Mouse (Mus musculus) CH12.LX (cell line): Measurements from ENCODE around the gene Rhox2h.
"Not testable (repeated sequence)": the region's sequence is repeated elsewhere in the genome, so short reads cannot be mapped to it uniquely, and the experiment has no call there.

Experiments
- BHLHE40 ChIP-seq: IDR thresholded peaks from 2 replicates; pipeline ENCODE4 v1.6.1; 2011; ENCODE audit warnings: mild to moderate bottlenecking, low read depth, low read length, improper control_type of control experiment
- CTCF ChIP-seq, 2 experiments: IDR thresholded peaks in 1 of 2; conservative IDR thresholded peaks in 1 of 2; 2 replicates each; pipeline ENCODE4 v1.5.1; 2011 to 2012; ENCODE audit warnings: low read depth in 2 of 2, low read length in 2 of 2, improper control_type of control experiment in 1 of 2, inconsistent platforms in 1 of 2, mild to moderate bottlenecking in 1 of 2, moderate library complexity in 1 of 2
- HCFC1 ChIP-seq: IDR thresholded peaks from 2 replicates; pipeline ENCODE4 v1.6.1; 2012; ENCODE audit warnings: low read depth, mild to moderate bottlenecking, inconsistent platforms, low read length, improper control_type of control experiment
- NRF1 ChIP-seq: IDR thresholded peaks from 2 replicates; pipeline ENCODE4 v1.6.1; 2014; ENCODE audit warnings: low read depth, mild to moderate bottlenecking, inconsistent platforms, low read length, improper control_type of control experiment, moderate library complexity
- USF2 ChIP-seq: conservative IDR thresholded peaks from 2 replicates; pipeline ENCODE4 v1.6.1; 2011; ENCODE audit warnings: low read depth, low read length, improper control_type of control experiment

- TF ChIP-seq NRF1; CTCF (conservative IDR thresholded peaks at IDR 0.05 in 1 of 2, IDR thresholded peaks at IDR 0.05 in 1 of 2; ENCODE audit: low read depth in 2 of 2, low read length in 2 of 2); USF2; BHLHE40; HCFC1: not testable (repeated sequence)
These were observed 44.6 kb downstream of the Rhox2h start, which contains the start of gene Rhox3g for GRCm38 (mm10) chrX:37628512-37628911.
